Mouse (Mus musculus) liver, postnatal 0 days (tissue): ENCODE measurements around the gene Gm49673.

Source experiments
- CTCF ChIP-seq: sonication (generic); IDR thresholded peaks from 2 replicates; pipeline ENCODE4 v1.5.1; 2016; ENCODE audit warnings: antibody characterized with exemption, low read depth
- EP300 ChIP-seq: IDR thresholded peaks from 2 replicates; pipeline ENCODE4 v1.6.1; 2016; ENCODE audit warnings: antibody characterized with exemption, low read depth, mild to moderate bottlenecking

DNA sequence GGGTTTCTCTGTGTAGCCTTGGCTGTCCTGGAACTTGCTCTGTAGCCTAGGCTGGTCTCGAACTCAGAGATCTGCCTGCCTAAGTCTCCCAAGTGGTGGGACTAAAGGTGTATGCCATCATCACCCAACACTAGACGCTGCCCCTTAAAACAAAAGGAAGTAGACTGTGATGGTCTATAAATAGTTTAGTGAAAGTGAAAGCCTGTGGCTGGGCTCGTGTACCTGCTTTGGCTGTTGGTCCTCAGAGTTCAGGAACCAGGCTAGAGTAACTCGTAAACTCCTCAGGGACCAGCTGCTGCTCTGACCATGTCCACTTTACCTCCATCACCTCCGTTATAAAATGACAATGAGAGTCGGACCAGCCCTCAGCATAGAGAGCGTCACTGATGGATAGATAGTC is 22.7 kb upstream of the Gm49673 start:
- TF ChIP-seq EP300: no peak
- no peak for TF ChIP-seq CTCF
